Mouse (Mus musculus) adrenal gland (tissue): Measurements from ENCODE around the gene Serpinb7.

ENCODE experiments used
- intact Hi-C: fragments of 180-260 bp; cut with DNase I; formaldehyde crosslinking; loops from one replicate; pipeline ENCODE4 v1.15.1; 2025

Serpinb7 gene

GRCm38 (mm10) chr1:107481452-107481851 is 82.0 kb downstream of the Serpinb7 start:
- intact Hi-C loops, result loop anchor here (5.0 to 10.0 kb wide), 2 partner anchors 239 to 467 kb away; no protein-coding TSS in a partner anchor

GRCm38 (mm10) chr1:107489577-107489976 is 90.1 kb downstream of the Serpinb7 start:
- intact Hi-C loops, result loop anchor here (10.0 kb wide), 1 partner anchor 475 kb away; no protein-coding TSS in a partner anchor

GRCm38 (mm10) chr1:107496789-107497188 is 97.3 kb downstream of the Serpinb7 start:
- intact Hi-C loops, result no loop called here

GRCm38 (mm10) chr1:107502025-107502424 is 102.6 kb downstream of the Serpinb7 start:
- intact Hi-C loops, result no loop called here
